Mouse (Mus musculus) myocyte (in vitro differentiated cells): ENCODE measurements around the gene Tsen34. TPM values are rescaled to one million over a fixed set of nuclear protein-coding genes. Genes with fewer than 3 reads are reported as not detected.

Experiments
- H3K27me3 ChIP-seq: one replicate; pipeline ENCODE4 v1.6.1; 2011; ENCODE audit not compliant: control insufficient read depth, insufficient read depth, insufficient read length
- H3K36me3 ChIP-seq: one replicate; pipeline ENCODE4 v1.6.1; 2011; ENCODE audit not compliant: control insufficient read depth, insufficient read depth
- H3K4me2 ChIP-seq: one replicate; pipeline ENCODE4 v1.6.1; 2011; ENCODE audit warnings: low read depth, control low read depth
- H3K4me3 ChIP-seq: one replicate; pipeline ENCODE4 v1.5.1; 2011; ENCODE audit warnings: mild to moderate bottlenecking, control low read depth, moderate library complexity
- H3K79me2 ChIP-seq: one replicate; pipeline ENCODE4 v1.6.1; 2011; ENCODE audit not compliant: control insufficient read depth, insufficient read depth
- H3ac ChIP-seq: one replicate; pipeline ENCODE4 v1.6.1; 2011; ENCODE audit not compliant: control insufficient read depth, insufficient read length
- CEBPB ChIP-seq: IDR thresholded peaks from 2 replicates; pipeline ENCODE4 v1.6.1; 2011; ENCODE audit warnings: mild to moderate bottlenecking, moderate library complexity; ENCODE audit not compliant: poor library complexity, insufficient read depth, severe bottlenecking
- E2F4 ChIP-seq: IDR thresholded peaks from one replicate; pipeline ENCODE4 v1.6.1; 2011; ENCODE audit warnings: mild to moderate bottlenecking, control low read depth, moderate library complexity; ENCODE audit not compliant: insufficient read depth
- MAX ChIP-seq: IDR thresholded peaks from one replicate; pipeline ENCODE4 v1.6.1; 2011; ENCODE audit warnings: low read depth, mild to moderate bottlenecking, control low read depth
- MYOD1 ChIP-seq, 3 experiments: IDR thresholded peaks; one replicate each; pipeline ENCODE4 v1.6.1; 2011; ENCODE audit warnings: control low read depth in 2 of 3, low read depth in 2 of 3, mild to moderate bottlenecking in 2 of 3, moderate library complexity in 1 of 3; ENCODE audit not compliant: insufficient read length in 2 of 3, control insufficient read depth in 1 of 3
- MYOG ChIP-seq, 3 experiments: IDR thresholded peaks; one replicate each; pipeline ENCODE4 v1.6.1; 2011; ENCODE audit warnings: control low read depth in 2 of 3, low read depth in 2 of 3, mild to moderate bottlenecking in 2 of 3; ENCODE audit not compliant: insufficient read length in 2 of 3, control insufficient read depth in 1 of 3, insufficient read depth in 1 of 3
- POLR2A ChIP-seq: IDR thresholded peaks from one replicate; pipeline ENCODE4 v1.6.1; 2011; ENCODE audit warnings: low read depth, mild to moderate bottlenecking, control low read depth, moderate library complexity; ENCODE audit not compliant: insufficient read length
- POLR2AphosphoS2 ChIP-seq: IDR thresholded peaks from one replicate; pipeline ENCODE4 v1.6.1; 2011; ENCODE audit warnings: low read depth, control low read depth; ENCODE audit not compliant: insufficient read length
- REST ChIP-seq: IDR thresholded peaks from one replicate; pipeline ENCODE4 v1.6.1; 2011; ENCODE audit warnings: mild to moderate bottlenecking, control low read depth, moderate library complexity; ENCODE audit not compliant: insufficient read depth, insufficient read length
- SRF ChIP-seq: IDR thresholded peaks from one replicate; pipeline ENCODE4 v1.6.1; 2011; ENCODE audit warnings: low read depth; ENCODE audit not compliant: control insufficient read depth, insufficient read length
- TCF12 ChIP-seq: IDR thresholded peaks from one replicate; pipeline ENCODE4 v1.6.1; 2011; ENCODE audit warnings: mild to moderate bottlenecking, control low read depth; ENCODE audit not compliant: poor library complexity, insufficient read depth, severe bottlenecking
- TCF3 ChIP-seq: IDR thresholded peaks from one replicate; pipeline ENCODE4 v1.6.1; 2011; ENCODE audit warnings: low read depth, control low read depth; ENCODE audit not compliant: insufficient read length
- USF1 ChIP-seq: IDR thresholded peaks from one replicate; pipeline ENCODE4 v1.6.1; 2011; ENCODE audit warnings: low read depth, mild to moderate bottlenecking, control low read depth, moderate library complexity
- polyA plus RNA-seq: library from polyadenylated mRNA; unstranded; fragments of >200 nt; fragmentation: generic; extraction: Trizol; gene quantifications from one replicate; pipeline ENCODE4 v1.2.1, GENCODE M21; 2012; ENCODE audit warnings: missing spikeins

Gene Tsen34
- polyA plus RNA-seq, 1 experiment: 93.9 TPM

GRCm38 (mm10) chr7:3665215-3666114, 27.2 kb upstream of the Tsen34 start, which contains the start of gene Leng1:
Gene Leng1, minus strand, starts transcription at chr7:3665840.
- no peaks in the 10 kb centered on the region for H3K27me3 ChIP-seq
- peak within 1 kb of the TSS; percentile 90 for H3K4me2 ChIP-seq
- peaks cover 13% of the 10 kb centered on the region for H3K79me2 ChIP-seq
- H3K36me3 ChIP-seq: peaks cover 15% of the 10 kb centered on the region
- TF ChIP-seq POLR2A (peak; percentile 95), TCF12 (no peak), SRF (peak; percentile 50), MYOD1 (IDR thresholded peaks at IDR 0.05; ENCODE audit: control insufficient read depth in 1 of 3, insufficient read length in 2 of 3, low read depth in 2 of 3) (no peak), POLR2AphosphoS2 (peak; percentile 97)
- H3K4me3 ChIP-seq: peak within 1 kb of the TSS; percentile 45
- peak within 1 kb of the TSS; percentile 3 for H3ac ChIP-seq

- Histone ChIP-seq H3K27me3 (no peaks in the 10 kb centered on the region), H3ac (no peak overlapping the region), H3K4me2 (no peak overlapping the region), H3K36me3 (peaks cover 9% of the 10 kb centered on the region), H3K4me3 (no peak overlapping the region), H3K79me2 (peaks cover 13% of the 10 kb centered on the region)
- no peak for TF ChIP-seq TCF12
- no peak for TF ChIP-seq TCF3
- no peak for TF ChIP-seq E2F4
- no peak for TF ChIP-seq SRF
- TF ChIP-seq POLR2A: no peak
- TF ChIP-seq CEBPB: no peak
- TF ChIP-seq USF1: no peak
- no peak for TF ChIP-seq REST
- TF ChIP-seq MYOG (IDR thresholded peaks at IDR 0.05; ENCODE audit: control insufficient read depth in 1 of 3, insufficient read depth in 1 of 3, insufficient read length in 2 of 3, low read depth in 2 of 3): no peak
- TF ChIP-seq MYOD1 (IDR thresholded peaks at IDR 0.05; ENCODE audit: control insufficient read depth in 1 of 3, insufficient read length in 2 of 3, low read depth in 2 of 3): no peak
- no peak for TF ChIP-seq MAX
- TF ChIP-seq POLR2AphosphoS2: no peak
Measured at GRCm38 (mm10) chr7:3666921-3667391, 25.7 kb upstream of the Tsen34 start.

GRCm38 (mm10) chr7:3674507-3675227, 18.0 kb upstream of the Tsen34 start:
- TF ChIP-seq USF1 (no peak), POLR2AphosphoS2 (no peak), E2F4 (no peak), MYOD1 (IDR thresholded peaks at IDR 0.05; ENCODE audit: control insufficient read depth in 1 of 3, insufficient read length in 2 of 3, low read depth in 2 of 3) (no peak), TCF3 (no peak), POLR2A (no peak), SRF (no peak), TCF12 (no peak)
- H3K4me2 ChIP-seq: no peak overlapping the region
- H3ac ChIP-seq: no peak overlapping the region
- H3K36me3 ChIP-seq: no peaks in the 10 kb centered on the region
- no peaks in the 10 kb centered on the region for H3K79me2 ChIP-seq
- H3K27me3 ChIP-seq: no peaks in the 10 kb centered on the region
- no peak overlapping the region for H3K4me3 ChIP-seq

- no peak for TF ChIP-seq E2F4
- no peak for TF ChIP-seq TCF3
- TF ChIP-seq POLR2A: no peak
- no peak for TF ChIP-seq MAX
- no peak for TF ChIP-seq MYOG (IDR thresholded peaks at IDR 0.05; ENCODE audit: control insufficient read depth in 1 of 3, insufficient read depth in 1 of 3, insufficient read length in 2 of 3, low read depth in 2 of 3)
- TF ChIP-seq MYOD1 (IDR thresholded peaks at IDR 0.05; ENCODE audit: control insufficient read depth in 1 of 3, insufficient read length in 2 of 3, low read depth in 2 of 3): no peak
- no peak for TF ChIP-seq CEBPB
- no peak for TF ChIP-seq TCF12
- no peak for TF ChIP-seq REST
- no peak for TF ChIP-seq USF1
- no peak for TF ChIP-seq SRF
- no peak for TF ChIP-seq POLR2AphosphoS2
- Histone ChIP-seq H3K27me3 (no peaks in the 10 kb centered on the region), H3K4me3 (no peak overlapping the region), H3K4me2 (no peak overlapping the region), H3ac (no peak overlapping the region), H3K36me3 (no peaks in the 10 kb centered on the region), H3K79me2 (no peaks in the 10 kb centered on the region)
Measured at GRCm38 (mm10) chr7:3675228-3675548, 17.5 kb upstream of the Tsen34 start.
